20 mouse cellular contexts compared by ENCODE assay signal in genomic region chrX:117299697-117300192, GRCm38 (mm10).
DNase-seq lines count a peak whose midpoint lies in the region; ATAC-seq lines count a peak whose summit lies in the region.
"Had no signal": no experiment of that assay in that cellular context is flagged by ENCODE, and none has a peak within 500 bp of the region (broad histone marks: within the 10 kb centered on the region; RNA-seq: fewer than 3 reads in every experiment).

No protein-coding gene starts in this region.

- H3K36me3 ChIP-seq in midbrain, embryonic 10.5 days = no peaks in the 10 kb centered on the region
- H3K36me3 ChIP-seq in midbrain, embryonic 16.5 days (ENCODE audit: control insufficient read depth, insufficient read depth, low read length) = no peaks in the 10 kb centered on the region
- no peaks in the 10 kb centered on the region for H3K36me3 ChIP-seq in forebrain, embryonic 10.5 days (replicated peaks)
- no peaks in the 10 kb centered on the region for H3K36me3 ChIP-seq in midbrain, embryonic 14.5 days (ENCODE audit: control insufficient read depth, insufficient read depth, low read length)
- H3K36me3 ChIP-seq: heart, embryonic 12.5 days had no signal

- H3K9me3 ChIP-seq in midbrain, embryonic 10.5 days (replicated peaks) = no peaks in the 10 kb centered on the region
- no peaks in the 10 kb centered on the region for H3K9me3 ChIP-seq in midbrain, embryonic 16.5 days (replicated peaks; ENCODE audit: control insufficient read depth, low read length, poor library complexity, severe bottlenecking)
- H3K9me3 ChIP-seq in forebrain, embryonic 10.5 days = no peaks in the 10 kb centered on the region
- H3K9me3 ChIP-seq in midbrain, embryonic 14.5 days (ENCODE audit: control insufficient read depth, low read length) = no peaks in the 10 kb centered on the region
- H3K9me3 ChIP-seq: heart, embryonic 12.5 days had no signal

- no peak overlapping the region for H3K4me2 ChIP-seq in midbrain, embryonic 16.5 days (ENCODE audit: low read length)
- H3K4me2 ChIP-seq in midbrain, embryonic 14.5 days (ENCODE audit: low read length) = no peak overlapping the region
- H3K4me2 ChIP-seq: heart, embryonic 12.5 days had no signal

- DNase-seq in midbrain, embryonic 10.5 days (ENCODE audit: low spot score) = peak; percentile 13
- DNase-seq in ZHBTc4 (ENCODE audit: low read depth, low spot score) = peak; percentile 9
- DNase-seq in forebrain, embryonic 10.5 days (ENCODE audit: extremely low spot score, low spot score) = peak; percentile 46
- DNase-seq in midbrain, embryonic 14.5 days = peak; percentile 0
- no peak for DNase-seq in adrenal gland, postnatal 10 days
- DNase-seq in cerebellum, adult 9-10 months = no peak
- no peak for DNase-seq in cerebellum, adult 18-20 months
- DNase-seq: adrenal gland, postnatal 14 days; gastrocnemius, postnatal 10 days; heart, postnatal 4 days; kidney, adult 11 months; liver; lung, adult 2 months; spleen, adult 18-20 months; thymus, postnatal 36 days had no signal

- H3K27ac ChIP-seq in midbrain, embryonic 10.5 days (replicated peaks) = no peak overlapping the region
- no peak overlapping the region for H3K27ac ChIP-seq in midbrain, embryonic 16.5 days (ENCODE audit: low read length)
- peak overlapping the region; percentile 71; the same call in 1 of the 2 replicates for H3K27ac ChIP-seq in forebrain, embryonic 10.5 days
- H3K27ac ChIP-seq in midbrain, embryonic 14.5 days (replicated peaks; ENCODE audit: low read depth, low read length) = no peak overlapping the region
- H3K27ac ChIP-seq: layer of hippocampus, adult 2 months; macrophage; stomach, postnatal 0 days had no signal

- no peaks in the 10 kb centered on the region for H3K27me3 ChIP-seq in midbrain, embryonic 10.5 days (ENCODE audit: low read depth, poor library complexity, severe bottlenecking)
- H3K27me3 ChIP-seq in midbrain, embryonic 16.5 days (ENCODE audit: control insufficient read depth, insufficient read depth, low read depth, low read length) = no peaks in the 10 kb centered on the region
- H3K27me3 ChIP-seq in forebrain, embryonic 10.5 days (ENCODE audit: poor library complexity, severe bottlenecking) = no peaks in the 10 kb centered on the region
- no peaks in the 10 kb centered on the region for H3K27me3 ChIP-seq in midbrain, embryonic 14.5 days (ENCODE audit: control insufficient read depth, insufficient read depth, low read length)
- H3K27me3 ChIP-seq: heart, embryonic 12.5 days had no signal

- no peak overlapping the region for H3K9ac ChIP-seq in midbrain, embryonic 16.5 days (ENCODE audit: low read depth, low read length)
- H3K9ac ChIP-seq in midbrain, embryonic 14.5 days (replicated peaks; ENCODE audit: low read length) = no peak overlapping the region
- H3K9ac ChIP-seq: heart, embryonic 12.5 days had no signal

- H3K4me1 ChIP-seq in midbrain, embryonic 10.5 days = no peaks in the 10 kb centered on the region
- H3K4me1 ChIP-seq in midbrain, embryonic 16.5 days (ENCODE audit: control insufficient read depth, insufficient read depth, low read length) = no peaks in the 10 kb centered on the region
- H3K4me1 ChIP-seq in forebrain, embryonic 10.5 days = 0 out of 2 replicates have a peak, but pooled peaks cover 2% of the 10 kb centered on the region
- no peaks in the 10 kb centered on the region for H3K4me1 ChIP-seq in midbrain, embryonic 14.5 days (ENCODE audit: control insufficient read depth, insufficient read depth, low read length)
- H3K4me1 ChIP-seq: heart, embryonic 12.5 days had no signal

- no peak overlapping the region for H3K4me3 ChIP-seq in midbrain, embryonic 10.5 days
- H3K4me3 ChIP-seq in midbrain, embryonic 16.5 days (ENCODE audit: low read depth, low read length) = no peak overlapping the region
- H3K4me3 ChIP-seq in forebrain, embryonic 10.5 days = no peak overlapping the region
- H3K4me3 ChIP-seq in midbrain, embryonic 14.5 days (replicated peaks; ENCODE audit: low read depth, low read length) = no peak overlapping the region
- H3K4me3 ChIP-seq: heart, embryonic 12.5 days; layer of hippocampus, adult 2 months had no signal

- 18% methylated on average over 2 of the region's 2 CpGs for WGBS in midbrain, embryonic 10.5 days
- 7% methylated on average over 2 of the region's 2 CpGs for WGBS in midbrain, embryonic 16.5 days
- WGBS in forebrain, embryonic 10.5 days = 16% methylated on average over 2 of the region's 2 CpGs
- WGBS in midbrain, embryonic 14.5 days = 8% methylated on average over 2 of the region's 2 CpGs

- no peak for ATAC-seq in midbrain, embryonic 16.5 days
- no peak for ATAC-seq in midbrain, embryonic 14.5 days (ENCODE audit: low FRiP score, low TSS enrichment)

Comparison
In these comparisons a context has a peak if more than half of its experiments do, and no peak if none do; other contexts are left out.
1. DNase-seq: peak in midbrain, embryonic 10.5 days (single experiment), ZHBTc4 (single experiment), forebrain, embryonic 10.5 days (single experiment) and midbrain, embryonic 14.5 days (single experiment); none in adrenal gland, postnatal 10 days (single experiment), cerebellum, adult 9-10 months (single experiment) and cerebellum, adult 18-20 months (0 of 2).